Mouse (Mus musculus) liver, embryonic 14 days (tissue): ENCODE results near the gene Ndufs6. TPM values are rescaled to one million over a fixed set of nuclear protein-coding genes. Genes with fewer than 3 reads are reported as not detected.

Experiments used
- polyA plus RNA-seq: library from polyadenylated mRNA; depleted of rRNA; stranded (reverse); fragments of >200 nt; gene quantifications from 2 replicates; pipeline ENCODE4 v1.2.3, GENCODE M21; 2012; rRNA removed

Gene Ndufs6
- polyA plus RNA-seq: 173 and 175 TPM in 2 replicates

DNA sequence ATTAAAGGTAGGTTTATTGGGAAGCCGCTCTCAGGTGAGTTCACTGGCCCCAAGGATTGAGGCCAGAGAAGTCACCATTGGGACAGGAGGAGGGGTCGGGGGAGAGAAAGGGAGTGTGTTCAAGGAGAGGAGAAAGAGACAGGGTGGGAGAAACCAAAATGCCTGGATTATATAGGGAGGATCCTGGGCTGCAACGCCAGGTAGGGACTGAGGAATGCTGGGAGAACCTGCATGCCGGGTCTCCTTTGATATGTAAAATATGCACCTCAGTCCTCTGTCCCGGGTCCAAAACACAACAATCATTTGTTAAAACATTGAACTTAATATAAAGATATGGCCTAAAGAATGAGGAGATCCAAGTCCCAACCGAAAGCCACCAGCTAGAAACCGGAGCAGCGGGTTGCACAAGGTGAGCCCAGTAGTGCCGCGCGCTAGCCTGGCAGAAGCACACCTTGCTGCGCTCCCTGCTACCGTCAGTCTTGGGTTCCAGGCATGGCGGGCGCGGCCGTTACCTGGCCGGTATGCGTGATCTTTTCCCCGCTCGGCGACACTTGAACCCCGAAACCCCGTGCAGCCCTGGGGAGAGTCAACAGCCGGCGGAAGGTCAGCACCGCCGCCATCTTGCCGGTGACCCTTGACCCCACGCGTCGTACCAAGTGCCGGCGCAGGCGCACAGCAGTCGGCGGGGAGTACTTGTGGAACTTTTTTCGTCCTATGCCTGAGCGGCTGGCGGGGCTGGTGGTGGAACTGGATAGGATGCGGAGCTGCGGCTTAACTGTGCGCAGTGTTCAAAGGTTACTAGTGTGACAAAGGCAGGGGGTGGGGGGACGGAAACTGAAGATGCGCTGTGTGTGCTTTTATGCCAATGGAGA lies at the start of gene Ndufs6, which contains the start of gene Mrpl36:
Gene Ndufs6 (minus strand): TSS at position 716 of the 872 bp plus-strand sequence.
Gene Mrpl36 (plus strand): TSS at position 687 of the 872 bp plus-strand sequence.

Other genes starting within 250 kb of the Ndufs6 start
- not detected in 2 replicates for gene Irx4, start 68.1 kb downstream of the Ndufs6 start, polyA plus RNA-seq
- 47.8 and 54.8 TPM in 2 replicates for gene Mrpl36, start within 50 bp of the Ndufs6 start, polyA plus RNA-seq
- 54.4 and 63.1 TPM in 2 replicates for gene Lpcat1, start 138.7 kb upstream of the Ndufs6 start, polyA plus RNA-seq
- gene Slc6a3, start 208.2 kb upstream of the Ndufs6 start, polyA plus RNA-seq: 0.63 and 0.68 TPM in 2 replicates